Mouse (Mus musculus) left cerebral cortex, postnatal 36 days (tissue): ENCODE measurements around the gene S100a7a. TPM values are rescaled to one million over a fixed set of nuclear protein-coding genes. Genes with fewer than 3 reads are reported as not detected.

Experiments
- DNase-seq, 2 experiments: peaks; one replicate each; pipeline ENCODE4 v3.0.0; 2021 to 2022; ENCODE audit warnings: low spot score in 2 of 2, mixed read lengths in 1 of 2
- intact Hi-C: fragments of 180-260 bp; cut with DNase I; formaldehyde crosslinking; loops from one replicate; pipeline ENCODE4 v1.15.1; 2025
- total RNA-seq, 2 experiments: library from RNA; stranded (reverse); gene quantifications; 2 replicates each; pipeline ENCODE4 v1.2.3; 2021

S100a7a gene
- under 1 TPM; 0.57 to 0.59 TPM for total RNA-seq

DNA sequence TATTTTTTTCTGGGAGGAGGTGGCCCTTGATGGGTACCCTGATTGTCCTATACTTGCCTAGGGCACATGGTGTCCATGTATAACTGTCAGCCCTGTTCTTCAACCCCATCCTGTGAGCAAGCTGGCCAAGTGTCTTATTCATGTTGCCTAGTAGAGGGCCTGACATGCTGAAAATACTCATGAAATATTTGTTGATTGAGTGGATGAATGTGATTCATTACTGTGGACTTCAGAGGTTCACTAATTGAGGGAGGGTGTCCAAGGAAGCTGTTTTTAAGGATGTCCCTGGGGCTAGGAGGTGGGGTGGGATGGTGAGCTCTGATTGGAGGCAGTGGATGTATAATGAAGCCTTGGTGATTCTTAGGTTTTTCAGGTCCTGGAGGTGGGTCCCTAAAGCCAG is at the start of gene S100a7a:
Gene S100a7a (plus strand): TSS at position 301 of the 400 bp plus-strand sequence.
- intact Hi-C loops, result loop anchor here (2.0 to 5.0 kb wide), 3 partner anchors 36 to 159 kb away; partner anchors contain the start of genes S100a1 and S100a13
- DNase-seq, result no peak

DNA sequence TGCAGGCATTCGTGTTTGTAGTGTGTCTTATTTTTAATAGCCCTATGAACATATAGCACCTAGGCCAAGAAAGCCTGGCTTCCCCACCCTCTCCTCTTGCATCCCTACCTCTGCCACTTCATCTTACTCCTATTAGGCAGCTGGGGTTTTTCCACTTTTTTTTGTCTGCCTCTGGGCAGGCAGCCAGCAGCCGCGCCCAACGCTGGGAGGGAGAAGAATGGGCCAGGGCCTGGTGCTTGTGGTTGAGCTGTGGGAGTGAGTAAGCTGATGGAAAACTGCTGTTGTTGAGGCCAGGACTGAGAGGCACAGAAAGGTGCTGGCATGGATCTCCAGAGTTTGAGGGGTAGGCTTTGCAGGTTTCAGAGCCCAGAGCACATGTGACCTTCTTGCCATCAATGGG is 49.4 kb upstream of the S100a7a start:
- intact Hi-C loops, result no loop called here
- peak in 1 of 2 experiments; percentile 60 for DNase-seq

DNA sequence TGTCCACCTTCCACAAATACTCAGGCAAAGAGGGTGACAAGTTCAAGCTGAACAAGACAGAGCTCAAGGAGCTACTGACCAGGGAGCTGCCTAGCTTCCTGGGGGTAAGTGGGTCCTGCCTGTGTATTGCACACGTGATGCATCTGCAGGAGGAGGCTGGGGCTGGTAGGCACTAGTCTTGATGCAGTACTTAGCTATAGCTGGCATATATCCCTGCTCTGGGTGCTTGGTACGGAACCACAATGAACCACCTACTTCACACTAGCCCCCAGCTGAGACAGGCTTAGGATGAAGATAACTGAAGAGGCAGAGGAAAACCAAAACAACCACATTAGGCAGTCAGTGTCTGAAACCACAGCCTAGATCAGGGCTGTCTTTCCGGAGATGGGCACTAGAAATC is 48.8 kb upstream of the S100a7a start:
- DNase-seq, result no peak
- intact Hi-C loops, result no loop called here

DNA sequence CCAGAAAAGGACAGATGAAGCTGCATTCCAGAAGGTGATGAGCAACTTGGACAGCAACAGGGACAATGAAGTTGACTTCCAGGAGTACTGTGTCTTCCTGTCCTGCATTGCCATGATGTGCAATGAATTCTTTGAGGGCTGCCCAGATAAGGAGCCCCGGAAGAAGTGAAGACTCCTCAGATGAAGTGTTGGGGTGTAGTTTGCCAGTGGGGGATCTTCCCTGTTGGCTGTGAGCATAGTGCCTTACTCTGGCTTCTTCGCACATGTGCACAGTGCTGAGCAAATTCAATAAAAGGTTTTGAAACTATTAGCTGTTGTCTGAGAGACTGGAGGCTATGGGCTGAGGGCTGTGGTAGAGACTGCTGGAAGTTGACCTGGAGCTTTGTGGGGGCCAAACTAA is 48.1 kb upstream of the S100a7a start:
- intact Hi-C loops, result no loop called here
- DNase-seq, result no peak

DNA sequence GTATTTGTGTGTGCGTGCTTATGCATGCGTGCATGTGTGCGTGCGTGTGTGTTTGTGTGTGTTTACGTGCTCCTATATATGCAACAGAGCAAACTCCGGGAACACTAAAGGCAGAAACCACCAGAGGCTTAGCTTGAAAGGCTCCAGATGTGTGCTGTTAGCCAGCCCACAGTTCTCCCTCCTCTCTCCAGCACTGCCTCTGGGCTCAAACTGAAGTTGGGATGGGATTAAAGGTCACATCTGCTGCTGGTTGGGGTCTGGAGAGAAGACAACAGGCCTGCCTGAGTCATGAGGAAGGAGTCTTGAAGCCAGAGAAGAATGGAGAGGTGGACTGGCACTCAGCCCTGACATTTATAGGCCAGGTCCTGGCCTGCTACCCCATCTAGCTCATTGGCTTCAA is 47.6 kb upstream of the S100a7a start:
- DNase-seq, result no peak
- intact Hi-C loops, result no loop called here

DNA sequence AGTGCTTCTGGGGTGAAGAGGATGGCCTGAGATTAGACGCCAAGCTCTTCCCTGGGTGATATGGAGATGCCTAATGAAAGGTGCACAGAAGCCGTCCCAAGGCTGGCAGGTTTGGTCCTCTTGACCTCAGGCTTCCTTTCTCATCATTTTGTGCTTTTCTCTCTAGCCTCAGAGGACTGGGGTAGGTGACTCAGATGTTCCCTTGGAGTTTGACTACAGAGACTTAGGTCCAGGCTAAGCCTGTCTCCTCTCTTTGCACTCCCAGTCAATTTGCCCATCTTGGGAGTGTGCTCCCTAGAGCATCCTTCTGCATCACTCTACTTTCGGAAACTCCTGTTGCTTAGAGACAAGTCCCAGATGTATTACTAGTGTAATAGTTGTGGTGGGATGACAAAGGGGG is 46.5 kb upstream of the S100a7a start:
- intact Hi-C loops, result no loop called here

DNA sequence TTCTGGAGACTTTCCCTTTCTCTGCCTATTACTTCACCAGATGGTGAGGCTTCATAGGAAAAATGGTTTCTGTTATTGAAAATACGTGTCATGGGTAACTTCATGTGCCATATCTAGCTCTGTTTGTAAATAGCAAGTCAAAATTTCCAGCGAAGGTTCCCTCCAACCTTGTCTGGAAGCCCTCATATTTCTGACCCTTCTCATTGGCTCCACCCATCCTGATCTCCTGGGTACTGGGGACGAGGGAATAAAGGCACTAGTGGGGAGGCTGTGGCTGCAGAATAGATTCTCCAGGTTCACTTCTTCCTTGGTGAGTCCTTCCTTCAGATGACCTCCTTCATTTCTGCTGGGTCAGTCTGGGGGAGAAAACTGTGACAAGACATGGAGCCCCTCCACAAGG is 45.6 kb upstream of the S100a7a start, which contains the start of gene S100a5:
Gene S100a5 (plus strand): TSS at position 301 of the 400 bp plus-strand sequence.
- no peak for DNase-seq
- intact Hi-C loops, result no loop called here

More for the DNA sequence above, 46.5 kb upstream of the S100a7a start:
- DNase-seq, result no peak

DNA sequence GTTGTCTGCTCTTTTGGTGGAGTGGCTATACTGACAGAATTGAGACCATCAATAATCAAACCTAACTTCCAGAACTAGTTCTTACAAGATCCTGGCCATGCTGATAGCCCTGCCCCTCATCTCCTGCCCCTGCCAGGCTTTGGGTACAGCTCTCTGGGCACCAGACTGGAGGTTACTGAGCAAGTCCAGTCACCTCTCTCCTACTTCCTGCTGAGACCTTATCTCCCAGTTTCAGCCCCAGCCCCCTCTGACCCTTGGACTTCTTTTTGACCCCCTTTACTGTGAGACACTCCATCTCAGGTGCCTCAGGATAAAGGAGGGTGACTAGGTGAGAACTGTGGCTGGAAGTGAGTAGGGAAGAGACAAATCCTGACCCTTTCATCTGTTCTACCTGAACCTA is 44.7 kb upstream of the S100a7a start:
- no peak for DNase-seq
- intact Hi-C loops, result no loop called here

DNA sequence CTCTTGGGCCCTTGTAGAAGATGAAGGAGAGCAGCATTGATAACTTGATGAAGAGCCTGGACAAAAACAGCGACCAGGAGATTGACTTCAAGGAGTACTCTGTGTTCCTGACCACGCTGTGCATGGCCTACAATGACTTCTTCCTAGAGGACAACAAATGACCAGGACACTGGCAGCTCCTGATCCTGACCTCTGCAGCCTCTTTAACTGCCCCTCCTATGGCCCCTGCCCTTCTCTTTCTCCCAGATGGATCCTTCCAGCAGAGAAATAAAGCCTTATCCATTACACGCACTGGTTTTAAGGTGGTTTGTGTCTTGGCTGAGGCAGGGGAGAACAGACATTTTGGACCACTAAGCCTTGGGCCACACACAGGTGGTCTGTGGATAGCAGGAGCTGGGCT is 42.3 kb upstream of the S100a7a start:
- no peak for DNase-seq
- intact Hi-C loops, result loop anchor here (5.0 kb wide), 1 partner anchor 84 kb away; the partner anchor contains the start of gene S100a14

DNA sequence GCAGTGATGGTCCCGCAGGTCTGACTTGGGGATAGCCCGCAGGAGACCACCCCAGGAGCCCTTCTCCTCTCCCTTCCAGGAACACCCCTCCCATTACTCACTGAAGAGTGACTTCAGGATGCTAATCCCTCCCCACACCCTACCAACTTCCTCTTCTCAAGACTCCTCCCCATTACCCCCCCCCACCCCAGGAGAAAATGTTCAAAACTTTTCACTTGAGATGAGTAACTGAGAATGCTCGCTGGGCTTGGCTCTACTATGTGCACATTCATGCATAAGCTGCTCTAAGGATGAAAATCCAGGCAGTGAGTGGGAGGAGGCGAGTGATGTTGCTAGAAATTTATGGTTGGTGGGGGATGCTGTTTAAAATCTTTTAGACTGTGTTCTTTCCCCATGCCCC is 41.8 kb upstream of the S100a7a start:
- no peak for DNase-seq
- intact Hi-C loops, result loop anchor here (1.0 to 5.0 kb wide), 2 partner anchors 25 to 85 kb away; partner anchors contain the start of gene S100a14

DNA sequence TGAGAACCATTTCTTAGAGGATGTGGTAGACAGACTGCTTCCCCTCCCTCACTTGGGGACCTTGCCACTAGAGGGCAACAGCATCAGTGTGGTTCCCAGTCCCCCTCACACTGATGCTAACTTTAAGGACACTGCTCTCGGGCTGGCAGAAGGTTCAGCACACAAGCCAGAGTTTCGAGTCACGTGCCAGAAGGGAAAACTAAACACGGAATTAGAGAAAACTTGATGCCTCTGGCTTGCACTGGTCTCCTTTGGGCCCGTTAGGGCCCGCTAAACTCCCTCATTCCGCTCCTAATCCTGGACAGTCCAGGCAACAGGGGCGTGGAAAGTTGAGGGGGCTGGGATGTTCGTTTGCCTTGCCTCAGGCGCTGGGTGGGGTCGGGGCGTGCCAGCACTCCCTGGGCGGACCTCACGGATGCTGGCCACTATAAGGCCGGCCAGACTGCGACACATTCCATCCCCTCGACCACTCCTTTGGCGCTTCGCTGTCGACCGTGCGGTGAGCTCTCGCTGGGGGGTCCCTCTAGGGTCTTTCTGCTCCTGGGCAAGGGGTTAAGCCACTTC is 41.0 kb upstream of the S100a7a start, which contains the start of gene S100a6:
Gene S100a6 (plus strand): TSS at position 155 of the 564 bp plus-strand sequence.
- DNase-seq, result no peak
- intact Hi-C loops, result loop anchor here (1.0 to 5.0 kb wide), 2 partner anchors 26 to 86 kb away; partner anchors contain the start of gene S100a14

DNA sequence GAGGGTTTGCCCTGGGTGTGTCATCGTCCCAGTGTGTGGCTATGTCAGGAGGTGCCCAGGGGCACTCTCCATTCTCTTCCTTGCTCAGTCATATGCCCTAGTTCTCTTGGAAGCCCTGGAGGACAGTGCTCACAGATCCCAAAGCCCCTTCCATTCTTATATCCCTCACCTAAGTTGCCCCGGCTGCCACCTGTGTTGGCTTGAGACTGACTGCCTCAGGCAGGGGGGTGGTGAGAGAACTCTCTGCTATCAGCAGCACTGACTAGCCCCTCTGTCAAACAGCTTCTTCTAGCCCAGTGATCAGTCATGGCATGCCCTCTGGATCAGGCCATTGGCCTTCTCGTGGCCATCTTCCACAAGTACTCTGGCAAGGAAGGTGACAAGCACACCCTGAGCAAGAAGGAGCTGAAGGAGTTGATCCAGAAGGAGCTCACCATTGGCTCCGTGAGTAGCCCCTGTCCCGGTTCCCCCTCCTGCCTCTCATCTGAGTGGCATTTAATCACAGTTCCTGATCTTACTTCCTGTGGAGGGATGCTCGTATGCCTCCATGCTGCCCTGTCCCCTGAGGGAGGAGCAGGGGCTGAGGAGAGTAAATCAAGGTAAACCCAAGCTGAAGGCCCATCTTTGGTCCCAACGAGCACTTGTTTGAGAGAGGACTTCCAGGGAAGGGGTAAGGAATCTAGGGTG is 40.2 kb upstream of the S100a7a start:
- no peak for DNase-seq
- intact Hi-C loops, result loop anchor here (5.0 kb wide), 1 partner anchor 86 kb away; the partner anchor contains the start of gene S100a14

DNA sequence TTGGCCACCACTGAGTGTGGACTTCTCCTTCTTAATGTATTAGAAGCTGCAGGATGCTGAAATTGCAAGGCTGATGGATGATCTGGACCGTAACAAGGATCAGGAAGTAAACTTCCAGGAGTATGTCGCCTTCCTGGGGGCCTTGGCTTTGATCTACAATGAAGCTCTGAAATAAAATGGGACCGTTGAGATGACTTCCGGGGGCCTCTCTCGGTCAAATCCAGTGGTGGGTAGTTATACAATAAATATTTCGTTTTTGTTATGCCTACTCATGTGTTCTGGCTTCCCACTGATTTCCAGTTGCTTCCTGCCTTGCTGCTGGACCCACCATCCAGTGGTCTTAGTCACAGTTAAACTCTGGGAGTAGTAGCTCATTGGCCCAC is 39.7 kb upstream of the S100a7a start:
- DNase-seq, result no peak

DNA sequence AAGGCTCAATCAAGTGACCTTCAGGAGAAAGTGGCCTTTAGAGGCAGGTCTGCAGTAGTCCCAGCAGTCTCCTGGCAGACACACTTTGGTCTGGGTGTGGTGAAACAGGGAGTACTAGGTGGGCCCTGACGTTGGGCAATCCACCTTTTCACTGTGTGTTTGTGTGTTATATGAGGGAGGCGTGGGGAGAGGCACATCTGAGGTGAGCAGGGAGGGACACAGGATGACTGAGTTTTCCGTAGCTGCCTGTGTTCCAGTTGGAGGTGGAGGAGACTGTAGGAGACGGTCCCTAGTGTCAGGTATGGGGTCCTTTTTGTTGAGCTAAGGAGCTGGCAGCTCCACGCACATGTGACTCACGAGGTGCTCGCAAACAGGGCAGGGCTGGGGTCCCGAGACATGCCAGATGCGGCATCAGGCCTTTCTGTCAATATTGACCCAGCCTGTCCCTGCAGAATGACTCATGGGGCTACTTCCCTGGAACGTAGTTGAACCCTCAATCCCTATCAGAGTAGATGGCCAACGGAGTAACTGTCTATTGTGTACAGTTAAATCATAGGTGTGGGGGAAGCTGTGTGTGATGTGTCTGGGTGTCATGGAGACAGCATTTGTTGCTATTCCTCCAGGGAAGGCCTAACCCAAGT is 39.1 kb upstream of the S100a7a start:
- intact Hi-C loops, result loop anchor here (1.0 to 5.0 kb wide), 3 partner anchors 29 to 87 kb away; partner anchors contain the start of genes S100a14 and S100a7a
- DNase-seq, result no peak

More for the DNA sequence above, 39.7 kb upstream of the S100a7a start:
- intact Hi-C loops, result loop anchor here (5.0 kb wide), 1 partner anchor 87 kb away; the partner anchor contains the start of gene S100a14

DNA sequence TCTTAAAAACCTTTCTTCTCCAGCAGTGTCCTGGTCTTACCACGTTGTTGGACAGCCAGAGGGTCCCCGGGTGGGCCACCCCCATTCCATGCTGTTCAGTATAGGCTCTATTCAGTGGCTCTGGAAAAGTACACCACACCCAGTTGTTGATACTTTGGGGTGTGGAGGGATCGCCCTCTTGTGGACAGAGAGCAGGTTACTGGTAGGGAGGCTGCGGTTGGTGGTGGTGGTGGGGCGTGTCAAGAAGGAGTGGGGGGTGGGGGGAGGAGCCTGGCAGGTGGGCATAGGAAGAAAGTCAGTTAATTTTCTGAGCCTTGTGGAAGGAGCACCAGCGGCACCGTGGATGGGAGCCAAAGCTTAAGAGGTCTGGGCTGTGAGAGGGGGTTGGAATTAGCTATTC is 38.4 kb upstream of the S100a7a start:
- peak; percentile 57 to 74 for DNase-seq
- intact Hi-C loops, result loop anchor here (1.0 to 5.0 kb wide), 2 partner anchors 30 to 37 kb away; partner anchors contain the start of gene S100a7a

DNA sequence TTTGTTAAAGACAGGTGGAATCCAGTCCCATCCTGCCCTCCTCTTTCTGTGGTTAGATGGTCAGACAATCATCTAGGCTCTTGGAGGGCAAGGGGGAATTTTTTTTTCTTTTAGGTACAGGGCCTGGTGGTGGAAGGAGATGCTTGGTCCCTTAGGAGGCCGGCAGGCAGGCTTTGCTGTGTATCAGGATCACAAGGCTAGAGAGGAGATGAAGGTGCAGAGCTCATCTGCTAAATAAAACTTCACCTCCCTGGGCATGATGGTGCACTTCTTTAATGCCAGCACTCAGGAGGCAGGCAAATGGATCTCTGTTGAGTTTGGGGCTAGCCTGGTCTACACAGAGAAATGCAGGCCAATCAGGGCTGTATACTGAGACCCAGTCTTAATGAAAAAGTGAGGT is 37.9 kb upstream of the S100a7a start:
- intact Hi-C loops, result loop anchor here (1.0 to 5.0 kb wide), 2 partner anchors 31 to 36 kb away; partner anchors contain the start of gene S100a7a
- DNase-seq, result no peak

DNA sequence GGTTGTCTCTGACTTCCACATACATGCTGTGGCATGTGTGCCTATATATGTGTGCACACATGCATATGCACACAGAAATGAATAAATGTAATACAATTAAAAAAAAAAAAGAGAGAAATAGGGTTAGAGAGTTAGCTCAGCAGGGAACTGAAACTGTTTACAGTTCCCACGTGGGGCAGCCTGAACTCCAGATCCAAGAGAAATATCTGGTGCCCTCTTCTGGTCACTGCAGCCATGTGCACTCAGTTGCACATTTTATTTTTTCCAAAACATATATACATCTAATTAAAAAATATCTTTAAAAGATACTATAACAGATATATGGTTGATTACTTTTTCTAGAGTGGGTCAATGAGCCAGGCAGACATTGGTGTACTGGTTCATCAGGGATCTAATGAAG is 36.2 kb upstream of the S100a7a start:
- DNase-seq, result no peak
- intact Hi-C loops, result loop anchor here (5.0 kb wide), 1 partner anchor 35 kb away; the partner anchor contains the start of gene S100a7a

DNA sequence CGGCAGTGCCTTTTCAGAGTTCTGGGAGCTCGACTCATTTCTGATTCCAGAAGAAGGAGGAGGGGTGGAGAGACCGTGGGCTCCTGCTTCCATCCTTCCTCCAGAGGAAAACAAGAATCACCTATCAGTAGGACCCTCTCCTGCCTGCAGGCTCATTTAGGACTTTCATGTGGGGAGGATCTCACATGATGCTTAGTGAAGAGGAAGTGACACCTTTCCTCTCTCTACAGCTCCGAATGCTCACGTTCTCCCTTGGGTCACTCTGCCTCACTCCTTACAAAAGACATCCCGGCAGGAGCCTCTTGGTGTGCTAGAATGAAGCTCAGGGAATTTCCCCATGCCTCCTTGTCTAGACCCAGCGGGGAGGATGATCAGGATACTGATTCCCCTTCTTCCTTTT is 32.3 kb upstream of the S100a7a start:
- no peak for DNase-seq
- intact Hi-C loops, result no loop called here

DNA sequence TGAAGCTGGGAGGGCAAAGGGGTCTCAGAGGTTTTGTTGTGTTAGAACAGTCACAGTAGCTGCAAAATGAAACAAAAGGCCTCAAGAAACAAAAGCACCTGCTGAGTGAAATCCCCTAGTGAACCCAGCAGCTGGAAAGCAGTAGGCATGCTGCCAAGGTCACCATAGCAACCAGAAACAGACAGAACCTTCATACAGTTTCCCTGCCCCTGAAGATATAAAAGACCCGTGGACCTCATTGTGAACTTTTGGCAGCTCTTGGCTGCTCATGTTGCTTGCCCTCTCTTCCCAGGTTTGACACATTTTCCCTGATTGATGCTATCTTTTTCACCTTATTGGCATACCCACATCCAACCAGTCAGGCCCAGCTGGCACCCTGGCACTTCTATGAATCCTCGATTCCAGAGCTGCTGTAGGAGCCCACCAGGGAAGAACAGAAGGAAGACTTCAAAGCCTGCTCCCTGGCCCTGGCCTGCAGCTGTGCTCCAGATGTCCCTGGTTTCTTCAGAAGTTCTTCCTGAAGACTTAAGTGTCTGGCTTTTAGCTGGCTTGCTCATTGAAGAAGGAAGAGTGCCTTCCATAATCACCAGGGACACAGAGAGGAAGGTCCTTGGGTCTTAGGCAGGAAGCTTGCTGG is 30.3 kb upstream of the S100a7a start:
- no peak for DNase-seq
- intact Hi-C loops, result no loop called here

DNA sequence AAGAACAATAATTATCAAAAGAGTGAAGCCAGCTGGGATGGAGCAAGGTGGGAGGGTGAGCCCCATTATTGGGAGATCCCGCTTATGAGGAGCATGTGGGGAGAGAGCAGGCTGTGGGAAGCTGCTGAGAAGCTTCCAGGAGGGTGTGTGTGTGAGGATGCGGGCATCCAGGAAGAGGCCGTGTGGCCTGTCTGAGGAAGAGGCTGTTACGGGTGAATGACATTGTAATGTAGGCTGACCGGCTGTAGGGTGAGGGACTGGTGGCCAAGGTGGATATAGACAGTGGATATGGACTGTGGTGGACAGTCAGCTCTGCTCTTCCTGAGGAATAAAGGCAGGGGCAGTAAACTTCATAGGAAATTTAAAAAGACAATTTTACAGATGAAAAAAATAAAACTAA is 28.3 kb upstream of the S100a7a start:
- no peak for DNase-seq
- intact Hi-C loops, result no loop called here
